Mouse (Mus musculus) intestine, postnatal 0 days (tissue): ENCODE results near the gene Fam227b. TPM values are rescaled to one million over a fixed set of nuclear protein-coding genes. Genes with fewer than 3 reads are reported as not detected.

ENCODE experiments used
- ATAC-seq: fragments of 200-750 bp; cut with Nextera tagmentation; 2 replicates; pipeline ENCODE4 v1.8.0; 2017; ENCODE audit warnings: mild to moderate bottlenecking, moderate TSS enrichment, moderate library complexity
- H3K27ac ChIP-seq: fragments of 300-500 bp; sonication (generic); 2 replicates; pipeline ENCODE4 v1.5.1; 2014; ENCODE audit warnings: mild to moderate bottlenecking, low read depth, low read length, moderate library complexity
- H3K27me3 ChIP-seq: fragments of 300-500 bp; sonication (generic); replicated peaks from 2 replicates; pipeline ENCODE4 v1.6.1; 2014; ENCODE audit warnings: low read length, mixed read lengths; ENCODE audit not compliant: control insufficient read depth, insufficient read depth
- H3K36me3 ChIP-seq: fragments of 300-500 bp; sonication (generic); 2 replicates; pipeline ENCODE4 v1.6.1; 2014; ENCODE audit warnings: mild to moderate bottlenecking, moderate library complexity; ENCODE audit not compliant: control insufficient read depth, insufficient read depth
- H3K4me1 ChIP-seq: fragments of 300-500 bp; sonication (generic); replicated peaks from 2 replicates; pipeline ENCODE4 v1.6.1; 2014; ENCODE audit warnings: antibody characterized with exemption, low read length, mixed read lengths; ENCODE audit not compliant: control insufficient read depth, insufficient read depth
- H3K4me2 ChIP-seq: fragments of 300-500 bp; sonication (generic); replicated peaks from 2 replicates; pipeline ENCODE4 v1.6.1; 2014; ENCODE audit warnings: low read depth, mild to moderate bottlenecking, moderate library complexity
- H3K4me3 ChIP-seq: fragments of 300-500 bp; sonication (generic); 2 replicates; pipeline ENCODE4 v1.5.1; 2014; ENCODE audit warnings: low read depth, low read length
- H3K9ac ChIP-seq: fragments of 300-500 bp; sonication (generic); 2 replicates; pipeline ENCODE4 v1.6.1; 2014; ENCODE audit warnings: mild to moderate bottlenecking, low read depth, low read length
- H3K9me3 ChIP-seq: fragments of 300-500 bp; sonication (generic); 2 replicates; pipeline ENCODE4 v1.6.1; 2016; ENCODE audit warnings: mixed run types; ENCODE audit not compliant: control insufficient read depth
- CTCF ChIP-seq: sonication (generic); IDR thresholded peaks from 2 replicates; pipeline ENCODE4 v1.5.1; 2016; ENCODE audit warnings: low read depth, mild to moderate bottlenecking, control low read depth, antibody characterized with exemption, moderate library complexity
- WGBS: fragments of 180-500 bp; shearing (Covaris S2); extraction: QIAGEN DNeasy Blood & Tissue Kit; methylation state at CpG from one replicate; pipeline ENCODE4 v1.1.7; 2014; 5-methylcytosine and 5-hydroxymethylcytosine counted together
- polyA plus RNA-seq: library from polyadenylated mRNA; unstranded; fragments of >200 nt; fragmentation: Nextera tagmentation; extraction: Ambion mirVana; gene quantifications from 2 replicates; pipeline ENCODE4 v1.2.1, GENCODE M21; 2015

Gene Fam227b
- polyA plus RNA-seq, 1 experiment from 2014 or later: not detected

DNA sequence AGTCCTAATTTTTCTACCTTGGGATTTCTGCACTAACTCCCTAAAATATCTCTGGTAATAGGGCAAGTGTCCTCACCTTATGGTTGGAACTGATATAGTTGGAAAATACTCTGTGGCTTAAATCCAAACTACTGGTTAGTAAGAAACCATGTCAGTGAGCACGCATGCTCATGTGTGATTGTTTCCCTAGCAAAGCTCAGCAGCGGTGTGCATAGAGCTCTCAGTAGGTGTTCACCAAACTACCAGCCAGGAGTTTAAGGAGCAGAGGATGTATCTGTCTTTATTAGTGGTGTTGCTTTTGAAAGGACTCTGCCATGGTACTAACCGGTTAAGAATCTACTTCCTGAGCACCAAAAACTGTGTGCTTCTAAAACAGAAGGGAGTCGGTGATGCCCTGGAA lies 115.7 kb downstream of the Fam227b start:
- TF ChIP-seq CTCF: no peak
- no peak overlapping the region for H3K4me2 ChIP-seq
- H3K9ac ChIP-seq: no peak overlapping the region
- ATAC-seq: no peak
- H3K9me3 ChIP-seq: no peaks in the 10 kb centered on the region
- H3K4me3 ChIP-seq: no peak overlapping the region
- H3K4me1 ChIP-seq: no peaks in the 10 kb centered on the region
- WGBS: 84% methylated on average over 4 of the region's 4 CpGs
- no peaks in the 10 kb centered on the region for H3K27me3 ChIP-seq
- no peak overlapping the region for H3K27ac ChIP-seq
- no peaks in the 10 kb centered on the region for H3K36me3 ChIP-seq

DNA sequence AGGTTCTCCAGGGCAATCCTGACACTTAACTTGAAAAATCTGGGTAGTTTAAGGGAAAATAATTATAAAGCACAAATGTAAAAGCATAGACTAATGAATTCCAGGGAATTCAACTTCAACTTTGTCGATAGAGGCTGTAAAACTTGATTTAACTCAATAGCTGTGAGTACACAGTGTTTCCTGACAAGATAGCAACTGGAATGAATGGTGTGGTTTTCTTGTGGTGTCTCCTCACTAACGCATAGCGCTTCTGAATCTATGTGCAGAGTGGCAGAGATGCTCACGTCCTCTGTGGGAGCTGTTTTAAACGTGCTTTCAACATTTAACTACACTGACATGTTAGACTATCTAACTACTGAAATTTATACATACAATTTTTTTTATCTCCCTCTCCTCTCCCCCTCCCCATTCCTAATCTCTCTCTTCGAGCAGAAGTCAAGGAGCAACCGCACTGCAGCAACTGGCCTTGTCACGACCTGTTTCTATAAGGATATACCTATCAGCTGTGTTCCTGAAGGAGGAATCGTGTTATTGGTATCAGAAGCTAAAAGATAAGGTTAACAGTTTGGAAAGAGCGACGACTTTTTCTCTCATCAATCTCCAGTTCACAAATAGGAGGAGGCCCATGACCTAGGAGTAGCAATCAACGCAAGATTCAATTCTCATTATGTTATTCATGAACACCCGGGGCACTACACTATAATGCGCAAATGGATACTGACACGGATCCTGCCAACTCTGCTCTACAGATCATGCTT lies 116.6 kb downstream of the Fam227b start:
- WGBS: 71% methylated on average over 15 of the region's 15 CpGs
- Histone ChIP-seq H3K9ac (no peak overlapping the region), H3K4me3 (no peak overlapping the region), H3K27ac (no peak overlapping the region), H3K27me3 (no peaks in the 10 kb centered on the region), H3K4me1 (no peaks in the 10 kb centered on the region), H3K36me3 (no peaks in the 10 kb centered on the region), H3K4me2 (peak overlapping the region; percentile 21; the same call in 1 of the 2 replicates), H3K9me3 (no peaks in the 10 kb centered on the region)
- no peak for TF ChIP-seq CTCF
- ATAC-seq: no peak

- Histone ChIP-seq H3K4me1 (no peaks in the 10 kb centered on the region), H3K4me3 (no peak within 1 kb of the TSS), H3K36me3 (no peaks in the 10 kb centered on the region), H3K27ac (no peak within 1 kb of the TSS), H3K9me3 (no peaks in the 10 kb centered on the region), H3K27me3 (no peaks in the 10 kb centered on the region), H3K4me2 (peak within 1 kb of the TSS; percentile 21; the same call in 1 of the 2 replicates), H3K9ac (no peak within 1 kb of the TSS)
- WGBS: 56% methylated on average over 15 of the region's 15 CpGs
- TF ChIP-seq CTCF: peak; percentile 67
- ATAC-seq: no peak
Observed at GRCm38 (mm10) chr2:126034379-126035005, 117.3 kb downstream of the Fam227b start, which contains the start of gene Fgf7. TSS of gene Fgf7 (plus strand) at chr2:126034658.

GRCm38 (mm10) chr2:126033114-126033972 lies 118.5 kb downstream of the Fam227b start:
- no peaks in the 10 kb centered on the region for H3K4me1 ChIP-seq
- 70% methylated on average over 8 of the region's 8 CpGs for WGBS

DNA sequence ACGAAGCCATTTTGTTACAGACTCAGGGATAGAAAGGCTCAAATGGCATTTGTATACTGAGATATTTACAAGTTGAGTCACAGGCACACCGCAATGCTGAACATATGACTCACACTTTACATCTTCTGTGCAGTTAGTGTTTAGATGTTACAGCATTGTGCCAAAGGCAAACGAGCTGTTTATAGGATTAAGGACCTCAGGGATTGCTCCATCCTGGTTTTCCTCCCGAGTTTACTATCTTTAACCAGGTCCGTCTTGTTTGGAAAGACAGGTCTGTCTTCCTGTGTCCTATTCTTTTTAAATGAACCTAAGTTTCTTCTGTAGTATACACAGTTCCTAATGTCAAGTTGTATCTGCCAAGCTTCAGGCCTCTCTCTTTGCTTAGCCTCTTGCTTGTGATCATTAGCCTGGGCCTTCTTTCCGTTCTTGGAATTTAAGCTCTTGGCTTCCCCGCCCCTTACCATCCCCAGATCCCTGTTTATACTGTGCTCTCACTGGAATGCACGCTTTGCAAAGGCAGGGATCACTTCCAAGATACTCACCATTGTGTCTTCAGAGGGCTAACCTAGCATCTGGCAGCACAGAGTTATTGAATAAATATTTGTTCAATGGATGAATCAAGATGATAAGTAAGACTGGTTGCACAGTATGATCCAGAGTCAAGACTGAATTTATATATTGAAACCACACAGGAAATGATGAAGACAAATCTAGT lies 120.5 kb downstream of the Fam227b start:
- 40% methylated on average over 8 of the region's 8 CpGs for WGBS
- no peaks in the 10 kb centered on the region for H3K27me3 ChIP-seq
- H3K4me1 ChIP-seq: no peaks in the 10 kb centered on the region
- H3K9me3 ChIP-seq: no peaks in the 10 kb centered on the region
- ATAC-seq: no peak
- no peaks in the 10 kb centered on the region for H3K36me3 ChIP-seq
- no peak overlapping the region for H3K4me3 ChIP-seq
- no peak for TF ChIP-seq CTCF
- no peak overlapping the region; the same call in none of the 2 replicates for H3K27ac ChIP-seq
- no peak overlapping the region for H3K9ac ChIP-seq
- no peak overlapping the region for H3K4me2 ChIP-seq

More at GRCm38 (mm10) chr2:126033114-126033972, 118.5 kb downstream of the Fam227b start:
- H3K27me3 ChIP-seq: no peaks in the 10 kb centered on the region
- H3K9me3 ChIP-seq: no peaks in the 10 kb centered on the region
- no peak overlapping the region for H3K4me3 ChIP-seq
- no peak overlapping the region for H3K9ac ChIP-seq
- peak; percentile 74 for TF ChIP-seq CTCF
- no peak overlapping the region for H3K4me2 ChIP-seq
- no peaks in the 10 kb centered on the region for H3K36me3 ChIP-seq
- no peak for ATAC-seq
- no peak overlapping the region for H3K27ac ChIP-seq
